In genomic region chr13:54916644-54917043, GRCm38 (mm10) we compare ENCODE assay signal across 21 mouse cellular contexts.
"Had no signal": no experiment of that assay in that cellular context is flagged by ENCODE, and none has a peak within 500 bp of the region (broad histone marks: within the 10 kb centered on the region; RNA-seq: fewer than 3 reads in every experiment).

No protein-coding gene starts in this region.

- H3K9ac ChIP-seq: kidney, embryonic 15.5 days; liver, embryonic 13.5 days; liver, postnatal 0 days; lung, embryonic 14.5 days; midbrain, embryonic 12.5 days; midbrain, embryonic 15.5 days; neural tube, embryonic 12.5 days; neural tube, embryonic 15.5 days; stomach, embryonic 15.5 days had no signal

- H3K4me1 ChIP-seq: liver, embryonic 13.5 days; stomach, embryonic 15.5 days had no signal

- H3K27ac ChIP-seq: kidney, embryonic 15.5 days; left cerebral cortex, adult 2 months; liver, embryonic 13.5 days; macrophage; midbrain, embryonic 12.5 days; midbrain, embryonic 15.5 days; neural tube, embryonic 12.5 days; neural tube, embryonic 15.5 days; stomach, embryonic 15.5 days had no signal

- H3K4me3 ChIP-seq: kidney, embryonic 15.5 days; left cerebral cortex, adult 2 months; liver, embryonic 13.5 days; midbrain, embryonic 12.5 days; midbrain, embryonic 15.5 days; neural tube, embryonic 12.5 days; neural tube, embryonic 15.5 days; stomach, embryonic 15.5 days had no signal

- DNase-seq: kidney, adult 18-20 months; kidney, postnatal 10 days; kidney, postnatal 36 days; layer of hippocampus, postnatal 36 days; liver, embryonic 13.5 days; liver, postnatal 0 days; lung, embryonic 14.5 days; retina, postnatal 1 day; right cerebral cortex, postnatal 25 days; spleen, adult 18-20 months; thymus, postnatal 4 days had no signal

- H3K27me3 ChIP-seq: midbrain, embryonic 15.5 days had no signal

- ATAC-seq: intestine, embryonic 16.5 days; liver, postnatal 0 days; lung, postnatal 0 days; midbrain, embryonic 15.5 days had no signal

- H3K36me3 ChIP-seq: kidney, embryonic 15.5 days; liver, embryonic 13.5 days; midbrain, embryonic 12.5 days; midbrain, embryonic 15.5 days; neural tube, embryonic 12.5 days; neural tube, embryonic 15.5 days; stomach, embryonic 15.5 days had no signal
